ENCODE assay signal across 8 mouse cellular contexts in the genomic region with DNA sequence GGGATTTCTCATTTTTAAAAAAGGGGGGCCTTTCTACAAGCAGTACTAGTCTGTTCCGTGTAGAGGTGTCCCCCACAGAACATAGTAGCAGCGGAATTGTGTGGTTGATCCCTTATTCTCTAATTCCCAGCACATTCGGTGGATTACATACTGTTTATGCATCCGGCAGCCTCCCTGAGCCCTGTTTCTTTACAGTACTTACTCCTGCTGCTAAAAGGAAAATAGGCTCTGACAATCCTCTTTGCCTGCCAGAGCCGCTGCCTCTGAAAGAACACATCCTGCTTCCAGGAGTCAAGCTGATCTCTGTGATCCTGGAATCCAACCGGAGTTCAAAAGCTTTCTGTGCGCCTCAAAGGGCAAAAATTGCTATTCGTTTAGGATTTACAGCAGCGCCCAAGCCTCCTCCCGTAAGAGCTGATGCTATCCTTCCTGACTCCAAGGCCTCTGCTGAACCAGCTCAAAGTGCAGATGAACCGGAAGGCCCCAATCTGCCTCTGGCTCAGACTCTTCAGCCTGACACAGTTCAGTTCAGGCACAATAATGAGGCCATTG.
DNase-seq lines count a peak whose midpoint lies in the region; ATAC-seq and TF ChIP-seq lines count a peak whose summit lies in the region.

No protein-coding gene starts in this region.

- H3K4me2 ChIP-seq in intestine, embryonic 14.5 days (ENCODE audit: low read length), result 0 out of 2 replicates have a peak overlapping the region, but pooled peaks have one; percentile 6
- no peak overlapping the region for H3K4me2 ChIP-seq in intestine, postnatal 0 days (replicated peaks; ENCODE audit: low read depth)
- H3K4me2 ChIP-seq in hindbrain, embryonic 16.5 days (ENCODE audit: low read length), result peak overlapping the region; percentile 45

- no peaks in the 10 kb centered on the region for H3K27me3 ChIP-seq in intestine, embryonic 14.5 days (replicated peaks; ENCODE audit: control insufficient read depth, insufficient read depth, low read length)
- no peaks in the 10 kb centered on the region for H3K27me3 ChIP-seq in intestine, postnatal 0 days (replicated peaks; ENCODE audit: control insufficient read depth, insufficient read depth, low read length)
- no peaks in the 10 kb centered on the region for H3K27me3 ChIP-seq in hindbrain, embryonic 16.5 days (replicated peaks; ENCODE audit: control insufficient read depth, insufficient read depth, low read length)

- H3K36me3 ChIP-seq in intestine, embryonic 14.5 days (ENCODE audit: control insufficient read depth, insufficient read depth, low read length), result no peaks in the 10 kb centered on the region
- no peaks in the 10 kb centered on the region for H3K36me3 ChIP-seq in intestine, postnatal 0 days (ENCODE audit: control insufficient read depth, insufficient read depth)
- no peaks in the 10 kb centered on the region for H3K36me3 ChIP-seq in hindbrain, embryonic 16.5 days (ENCODE audit: control insufficient read depth, insufficient read depth, low read length)

- H3K9ac ChIP-seq in intestine, embryonic 14.5 days (ENCODE audit: low read length), result no peak overlapping the region
- H3K9ac ChIP-seq in intestine, postnatal 0 days (ENCODE audit: low read depth, low read length), result no peak overlapping the region
- H3K9ac ChIP-seq in hindbrain, embryonic 16.5 days (ENCODE audit: low read depth, low read length), result peak overlapping the region; percentile 56

- 0 out of 2 replicates have a peak, but pooled peaks cover 3% of the 10 kb centered on the region for H3K4me1 ChIP-seq in intestine, embryonic 14.5 days (replicated peaks; ENCODE audit: control insufficient read depth, insufficient read depth, low read length)
- H3K4me1 ChIP-seq in intestine, postnatal 0 days (replicated peaks; ENCODE audit: control insufficient read depth, insufficient read depth, low read length), result no peaks in the 10 kb centered on the region
- H3K4me1 ChIP-seq in hindbrain, embryonic 16.5 days (ENCODE audit: control insufficient read depth, insufficient read depth, low read depth, low read length), result peaks cover 15% of the 10 kb centered on the region

- TF ChIP-seq CTCF in intestine, postnatal 0 days (IDR thresholded peaks at IDR 0.05; ENCODE audit: low read depth), result no peak

- peak; percentile 60 for DNase-seq in intestine, embryonic 14.5 days (ENCODE audit: low spot score)
- peak; percentile 41 for DNase-seq in embryo, embryonic 9.5 days (ENCODE audit: extremely low spot score)
- DNase-seq in left cerebral cortex, postnatal 4 days, result peak; percentile 50
- DNase-seq in right cerebral cortex, adult 2 months (ENCODE audit: low spot score in 2 of 2), result peak; percentile 8 to 20
- no peak for DNase-seq in gastrocnemius, postnatal 10 days
- no peak for DNase-seq in lung, postnatal 4 days

- H3K4me3 ChIP-seq in intestine, embryonic 14.5 days (ENCODE audit: low read depth, low read length), result no peak overlapping the region
- H3K4me3 ChIP-seq in intestine, postnatal 0 days (ENCODE audit: low read depth, low read length), result no peak overlapping the region
- no peak overlapping the region for H3K4me3 ChIP-seq in hindbrain, embryonic 16.5 days (ENCODE audit: low read length)

- WGBS in intestine, embryonic 14.5 days, result 23% methylated on average over 11 of the region's 11 CpGs
- 42% methylated on average over 11 of the region's 11 CpGs for WGBS in intestine, postnatal 0 days
- 8% methylated on average over 11 of the region's 11 CpGs for WGBS in hindbrain, embryonic 16.5 days

- ATAC-seq in intestine, embryonic 14.5 days (replicated peaks; ENCODE audit: low FRiP score, low TSS enrichment, low read depth), result no peak
- no peak for ATAC-seq in intestine, postnatal 0 days
- peak; percentile 92 for ATAC-seq in hindbrain, embryonic 16.5 days

- intact Hi-C loops in left cerebral cortex, postnatal 4 days (cut with DNase I), result no loop called here

- H3K9me3 ChIP-seq in intestine, embryonic 14.5 days (ENCODE audit: control insufficient read depth, low read length), result no peaks in the 10 kb centered on the region
- no peaks in the 10 kb centered on the region for H3K9me3 ChIP-seq in intestine, postnatal 0 days (ENCODE audit: control insufficient read depth)
- no peaks in the 10 kb centered on the region for H3K9me3 ChIP-seq in hindbrain, embryonic 16.5 days (ENCODE audit: control insufficient read depth, low read length)

- peak overlapping the region; percentile 47; the same call in 1 of the 2 replicates for H3K27ac ChIP-seq in intestine, embryonic 14.5 days (ENCODE audit: low read depth)
- H3K27ac ChIP-seq in intestine, postnatal 0 days (ENCODE audit: low read depth, low read length), result no peak overlapping the region
- peak overlapping the region; percentile 69 for H3K27ac ChIP-seq in hindbrain, embryonic 16.5 days (ENCODE audit: low read depth, low read length)

Comparison
In these comparisons a context has a peak if more than half of its experiments do, and no peak if none do; other contexts are left out.
1. DNase-seq: peak in intestine, embryonic 14.5 days (single experiment), embryo, embryonic 9.5 days (single experiment), left cerebral cortex, postnatal 4 days (single experiment) and right cerebral cortex, adult 2 months (2 of 2); none in gastrocnemius, postnatal 10 days (single experiment) and lung, postnatal 4 days (0 of 2).